ENCODE assay signal across 28 mouse cellular contexts in the genomic region with DNA sequence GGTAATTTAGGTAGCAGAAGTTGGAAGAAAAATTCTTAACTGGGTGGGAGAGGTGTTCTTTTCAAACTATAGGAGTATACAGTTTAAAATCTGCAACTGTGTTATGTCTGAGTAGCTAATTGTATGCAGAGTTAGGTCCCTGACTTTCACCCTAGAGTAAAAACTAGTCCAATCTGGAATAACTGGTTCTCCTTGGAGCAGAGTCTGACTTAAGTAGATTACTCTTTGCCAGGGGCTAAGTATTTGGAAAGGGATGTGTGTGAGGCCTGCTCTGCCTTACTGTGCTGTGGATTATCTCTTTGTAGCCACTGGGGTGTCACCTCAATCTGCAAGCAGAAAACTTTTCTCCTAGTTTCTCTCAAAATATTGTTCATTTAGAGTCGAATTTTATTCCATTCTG. TPM values are rescaled to one million over a fixed set of nuclear protein-coding genes. Genes with fewer than 3 reads are reported as not detected.
DNase-seq lines count a peak whose midpoint lies in the region; ATAC-seq and TF ChIP-seq lines count a peak whose summit lies in the region.
"Had no signal": no experiment of that assay in that cellular context is flagged by ENCODE, and none has a peak within 500 bp of the region (broad histone marks: within the 10 kb centered on the region; RNA-seq: fewer than 3 reads in every experiment).

No protein-coding gene starts in this region.

- DNase-seq in embryonic facial prominence, embryonic 14.5 days (ENCODE audit: low spot score), result peak; percentile 39
- DNase-seq in embryonic facial prominence, embryonic 10.5 days (ENCODE audit: low spot score), result no peak
- no peak for DNase-seq in liver, embryonic 13.5 days
- no peak for DNase-seq in liver, postnatal 0 days
- DNase-seq in R1 (ENCODE audit: low read depth, low spot score), result peak; percentile 19
- peak; percentile 88 for DNase-seq in fat pad, adult 2 months (ENCODE audit: extremely low read depth, low read depth, low spot score)
- DNase-seq in right cerebral cortex, postnatal 10 days (ENCODE audit: low spot score in 2 of 2), result no peak
- DNase-seq: adrenal gland, postnatal 10 days; adrenal gland, postnatal 36 days; cerebellum, adult 18-20 months; cerebellum, adult 9-10 months; cerebellum, postnatal 14 days; gastrocnemius, postnatal 10 days; gastrocnemius, postnatal 36 days; heart, adult 11 months had no signal

- no peaks in the 10 kb centered on the region for H3K9me3 ChIP-seq in embryonic facial prominence, embryonic 14.5 days (ENCODE audit: control insufficient read depth, low read length)
- H3K9me3 ChIP-seq in embryonic facial prominence, embryonic 10.5 days, result no peaks in the 10 kb centered on the region
- H3K9me3 ChIP-seq in liver, embryonic 13.5 days (replicated peaks), result no peaks in the 10 kb centered on the region
- no peaks in the 10 kb centered on the region for H3K9me3 ChIP-seq in liver, postnatal 0 days (ENCODE audit: low read length)
- H3K9me3 ChIP-seq: embryonic facial prominence, embryonic 12.5 days; forebrain, embryonic 10.5 days; forebrain, embryonic 13.5 days; G1E; hindbrain, embryonic 12.5 days; hindbrain, embryonic 15.5 days had no signal

- H3K36me3 ChIP-seq in embryonic facial prominence, embryonic 14.5 days (ENCODE audit: control insufficient read depth, insufficient read depth, low read length), result peaks cover 53% of the 10 kb centered on the region
- H3K36me3 ChIP-seq in embryonic facial prominence, embryonic 10.5 days (replicated peaks), result peaks cover 69% of the 10 kb centered on the region
- H3K36me3 ChIP-seq in liver, embryonic 13.5 days, result peaks cover 59% of the 10 kb centered on the region
- peaks cover 43% of the 10 kb centered on the region for H3K36me3 ChIP-seq in liver, postnatal 0 days (replicated peaks; ENCODE audit: insufficient read depth, low read length)

- no peak overlapping the region for H3K27ac ChIP-seq in embryonic facial prominence, embryonic 14.5 days (replicated peaks; ENCODE audit: low read depth, low read length)
- no peak overlapping the region for H3K27ac ChIP-seq in embryonic facial prominence, embryonic 10.5 days (replicated peaks)
- 0 out of 2 replicates have a peak overlapping the region, but pooled peaks have one; percentile 29 for H3K27ac ChIP-seq in liver, embryonic 13.5 days
- no peak overlapping the region for H3K27ac ChIP-seq in liver, postnatal 0 days (ENCODE audit: low read depth)
- H3K27ac ChIP-seq: embryonic facial prominence, embryonic 12.5 days; forebrain, embryonic 10.5 days; forebrain, embryonic 13.5 days; hindbrain, embryonic 12.5 days; hindbrain, embryonic 15.5 days had no signal

- no peak overlapping the region for H3K4me3 ChIP-seq in embryonic facial prominence, embryonic 14.5 days (ENCODE audit: low read depth, low read length)
- no peak overlapping the region for H3K4me3 ChIP-seq in embryonic facial prominence, embryonic 10.5 days
- no peak overlapping the region for H3K4me3 ChIP-seq in liver, embryonic 13.5 days (replicated peaks)
- H3K4me3 ChIP-seq in liver, postnatal 0 days (ENCODE audit: low read depth, low read length), result no peak overlapping the region
- H3K4me3 ChIP-seq: embryonic facial prominence, embryonic 12.5 days; erythroblast, embryonic 14.5 days; forebrain, embryonic 10.5 days; forebrain, embryonic 13.5 days; hindbrain, embryonic 12.5 days; hindbrain, embryonic 15.5 days had no signal

- no peaks in the 10 kb centered on the region for H3K27me3 ChIP-seq in embryonic facial prominence, embryonic 14.5 days (replicated peaks; ENCODE audit: control insufficient read depth, insufficient read depth, low read length)
- H3K27me3 ChIP-seq in embryonic facial prominence, embryonic 10.5 days (replicated peaks; ENCODE audit: low read depth, poor library complexity, severe bottlenecking), result no peaks in the 10 kb centered on the region
- no peaks in the 10 kb centered on the region for H3K27me3 ChIP-seq in liver, embryonic 13.5 days
- no peaks in the 10 kb centered on the region for H3K27me3 ChIP-seq in liver, postnatal 0 days (ENCODE audit: insufficient read depth, low read length)
- H3K27me3 ChIP-seq: CH12.LX; embryonic facial prominence, embryonic 12.5 days; forebrain, embryonic 13.5 days; hindbrain, embryonic 12.5 days; hindbrain, embryonic 15.5 days; Patski had no signal

- H3K9ac ChIP-seq in embryonic facial prominence, embryonic 14.5 days (ENCODE audit: low read depth, low read length), result no peak overlapping the region
- H3K9ac ChIP-seq in liver, embryonic 13.5 days, result no peak overlapping the region
- no peak overlapping the region for H3K9ac ChIP-seq in liver, postnatal 0 days (replicated peaks)
- H3K9ac ChIP-seq: embryonic facial prominence, embryonic 12.5 days; forebrain, embryonic 13.5 days; hindbrain, embryonic 12.5 days; hindbrain, embryonic 15.5 days had no signal

- 79% methylated on average over 1 of the region's 1 CpGs for WGBS in embryonic facial prominence, embryonic 14.5 days
- WGBS in embryonic facial prominence, embryonic 10.5 days, result 85% methylated on average over 1 of the region's 1 CpGs
- 72% methylated on average over 1 of the region's 1 CpGs for WGBS in liver, embryonic 13.5 days (ENCODE audit: insufficient replicate concordance)
- WGBS in liver, postnatal 0 days (ENCODE audit: insufficient replicate concordance), result 80% methylated on average over 1 of the region's 1 CpGs

- no peaks in the 10 kb centered on the region for H3K4me1 ChIP-seq in embryonic facial prominence, embryonic 14.5 days (ENCODE audit: control insufficient read depth, insufficient read depth, low read length)
- H3K4me1 ChIP-seq in embryonic facial prominence, embryonic 10.5 days, result no peaks in the 10 kb centered on the region
- H3K4me1 ChIP-seq in liver, embryonic 13.5 days (replicated peaks), result peaks cover 32% of the 10 kb centered on the region
- H3K4me1 ChIP-seq in liver, postnatal 0 days (ENCODE audit: insufficient read depth), result peaks cover 2% of the 10 kb centered on the region; the same call in 1 of the 2 replicates
- H3K4me1 ChIP-seq: embryonic facial prominence, embryonic 12.5 days; forebrain, embryonic 10.5 days; forebrain, embryonic 13.5 days; hindbrain, embryonic 12.5 days; hindbrain, embryonic 15.5 days had no signal

- no peak for TF ChIP-seq CTCF in liver, postnatal 0 days (IDR thresholded peaks at IDR 0.05; ENCODE audit: low read depth)

- H3K4me2 ChIP-seq in embryonic facial prominence, embryonic 14.5 days (ENCODE audit: low read depth, low read length), result no peak overlapping the region
- H3K4me2 ChIP-seq in liver, embryonic 13.5 days, result no peak overlapping the region
- no peak overlapping the region for H3K4me2 ChIP-seq in liver, postnatal 0 days (ENCODE audit: low read depth, low read length)
- H3K4me2 ChIP-seq: embryonic facial prominence, embryonic 12.5 days; forebrain, embryonic 13.5 days; heart, embryonic 11.5 days; hindbrain, embryonic 12.5 days; hindbrain, embryonic 15.5 days had no signal

- TF ChIP-seq EP300 in liver, postnatal 0 days (IDR thresholded peaks at IDR 0.05; ENCODE audit: low read depth), result no peak

- no peak for ATAC-seq in embryonic facial prominence, embryonic 14.5 days (ENCODE audit: low read depth)
- ATAC-seq in liver, embryonic 13.5 days (ENCODE audit: low read depth), result no peak
- ATAC-seq in liver, postnatal 0 days, result no peak
- no peak for ATAC-seq in CD4-positive, CD25-positive, alpha-beta regulatory T cell, adult 4 months
- ATAC-seq: activated CD4-positive, CD25-positive, alpha-beta regulatory T cell, adult 4 months; forebrain, embryonic 13.5 days; forebrain, embryonic 16.5 days; Patski had no signal

RNA-seq across cellular contexts. Expression of gene Ubp1, which starts 16.5 kb away (rescaled TPM):
- polyA plus RNA-seq in embryonic facial prominence, embryonic 14.5 days (2014; fragmentation: Nextera tagmentation; extraction: Ambion mirVana), result 35.1 and 40.7 TPM in 2 replicates
- 39.0 and 39.2 TPM in 2 replicates for polyA plus RNA-seq in embryonic facial prominence, embryonic 10.5 days (2016; fragmentation: Nextera tagmentation; extraction: Ambion mirVana)
- polyA plus RNA-seq in liver, embryonic 13.5 days (2015; fragmentation: Nextera tagmentation; extraction: Ambion mirVana), result 48.4 and 52.8 TPM in 2 replicates
- 22.6 and 22.8 TPM in 2 replicates for polyA plus RNA-seq in liver, postnatal 0 days (2015; fragmentation: Nextera tagmentation; extraction: Ambion mirVana)
- 10 to 100 TPM; 34.9 to 36.2 TPM for polyA plus RNA-seq in CD4-positive, CD25-positive, alpha-beta regulatory T cell, adult 4 months (2017; shearing (Covaris generic))

Comparison
In these comparisons a context has a peak if more than half of its experiments do, and no peak if none do; other contexts are left out.
1. DNase-seq: peak in embryonic facial prominence, embryonic 14.5 days (single experiment), R1 (single experiment) and fat pad, adult 2 months (single experiment); none in embryonic facial prominence, embryonic 10.5 days (single experiment), liver, embryonic 13.5 days (single experiment), liver, postnatal 0 days (single experiment) and right cerebral cortex, postnatal 10 days (0 of 2).